Mouse (Mus musculus): ENCODE measurements around the gene Pdcl3.
"Not testable (repeated sequence)": the region's sequence is repeated elsewhere in the genome, so short reads cannot be mapped to it uniquely, and the experiment has no call there.

The Pdcl3 gene

GRCm38 (mm10) chr1:39025142-39025541 is 39.7 kb downstream of the Pdcl3 start:
- DNase-seq (ENCODE audit: low spot score): no peak

GRCm38 (mm10) chr1:39025840-39026239 is 40.4 kb downstream of the Pdcl3 start:
- no peak for DNase-seq (ENCODE audit: low spot score)

GRCm38 (mm10) chr1:39029176-39029575 is 43.8 kb downstream of the Pdcl3 start:
- DNase-seq (ENCODE audit: low spot score): no peak

GRCm38 (mm10) chr1:39030108-39030507 is 44.7 kb downstream of the Pdcl3 start:
- DNase-seq (ENCODE audit: low spot score): no peak

GRCm38 (mm10) chr1:39035817-39036216 is 50.4 kb downstream of the Pdcl3 start:
- no peak for DNase-seq (ENCODE audit: low spot score)

- DNase-seq (ENCODE audit: low spot score): no peak
Observed at GRCm38 (mm10) chr1:39042188-39042587, 56.8 kb downstream of the Pdcl3 start.

- not testable (repeated sequence) for DNase-seq (ENCODE audit: low spot score)
Observed at GRCm38 (mm10) chr1:39044442-39044841, 59.0 kb downstream of the Pdcl3 start.

GRCm38 (mm10) chr1:39046689-39047088 is 61.3 kb downstream of the Pdcl3 start:
- DNase-seq (ENCODE audit: low spot score): no peak
